ENCODE assay signal across 33 mouse cellular contexts in the genomic region with DNA sequence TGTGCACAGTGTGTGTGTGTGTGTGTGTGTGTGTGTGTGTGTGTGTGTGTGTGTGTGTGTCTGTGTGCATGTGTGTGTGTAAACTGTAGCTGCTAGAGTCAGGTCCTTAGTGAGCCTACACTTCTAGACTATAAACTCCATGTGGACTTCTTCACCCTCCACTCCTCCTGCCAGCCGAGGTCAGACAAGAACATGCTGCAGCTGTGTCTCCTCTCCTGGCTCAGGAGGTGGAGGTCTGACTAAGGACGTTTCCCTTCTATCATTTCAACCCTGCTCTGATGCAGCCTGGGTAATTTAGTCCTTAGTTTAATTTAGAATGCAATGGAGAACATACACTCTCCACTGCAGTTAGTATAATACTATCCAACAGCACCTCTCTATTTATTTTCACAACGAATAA.
"Had no signal": no experiment of that assay in that cellular context is flagged by ENCODE, and none has a peak within 500 bp of the region (broad histone marks: within the 10 kb centered on the region; RNA-seq: fewer than 3 reads in every experiment).

No protein-coding gene starts in this region.

- H3K4me3 ChIP-seq: heart, embryonic 10.5 days; heart, embryonic 12.5 days; heart, embryonic 13.5 days; heart, embryonic 15.5 days; hindbrain, embryonic 10.5 days; hindbrain, embryonic 12.5 days; hindbrain, embryonic 13.5 days; hindbrain, embryonic 15.5 days; intestine, embryonic 15.5 days; layer of hippocampus, adult 2 months had no signal

- DNase-seq: heart, postnatal 10 days; heart, postnatal 14 days; heart, postnatal 36 days; heart, postnatal 4 days; kidney, adult 11 months; kidney, adult 18-20 months; kidney, adult 2 months; kidney, adult 8-10 months; kidney, adult 9 months; kidney, postnatal 10 days; kidney, postnatal 14 days; kidney, postnatal 25 days; kidney, postnatal 36 days; layer of hippocampus, adult 9-11 months; layer of hippocampus, postnatal 36 days had no signal

- H3K4me1 ChIP-seq: heart, embryonic 10.5 days; heart, embryonic 12.5 days; heart, embryonic 13.5 days; heart, embryonic 15.5 days; hindbrain, embryonic 10.5 days; hindbrain, embryonic 15.5 days; intestine, embryonic 15.5 days had no signal

- ATAC-seq: hindbrain, embryonic 16.5 days; hindbrain, postnatal 0 days; inflammation-experienced regulatory T-cells, adult 6 months; intestine, embryonic 15.5 days; intestine, embryonic 16.5 days; intestine, postnatal 0 days had no signal

- H3K27me3 ChIP-seq: heart, embryonic 12.5 days; heart, embryonic 13.5 days; heart, embryonic 15.5 days; hindbrain, embryonic 12.5 days; hindbrain, embryonic 13.5 days; hindbrain, embryonic 15.5 days; intestine, embryonic 15.5 days had no signal

- H3K4me2 ChIP-seq: heart, embryonic 11.5 days; heart, embryonic 12.5 days; heart, embryonic 13.5 days; heart, embryonic 15.5 days; hindbrain, embryonic 12.5 days; hindbrain, embryonic 13.5 days; hindbrain, embryonic 14.5 days; hindbrain, embryonic 15.5 days; intestine, embryonic 15.5 days had no signal

- H3K9ac ChIP-seq: heart, embryonic 12.5 days; heart, embryonic 13.5 days; heart, embryonic 15.5 days; hindbrain, embryonic 12.5 days; hindbrain, embryonic 13.5 days; hindbrain, embryonic 14.5 days; hindbrain, embryonic 15.5 days; intestine, embryonic 15.5 days had no signal

- H3K36me3 ChIP-seq: heart, embryonic 10.5 days; heart, embryonic 12.5 days; heart, embryonic 13.5 days; heart, embryonic 15.5 days; hindbrain, embryonic 10.5 days; hindbrain, embryonic 12.5 days; hindbrain, embryonic 13.5 days; hindbrain, embryonic 15.5 days; intestine, embryonic 15.5 days had no signal

- H3K9me3 ChIP-seq: heart, embryonic 10.5 days; heart, embryonic 12.5 days; heart, embryonic 13.5 days; heart, embryonic 15.5 days; hindbrain, embryonic 10.5 days; hindbrain, embryonic 12.5 days; hindbrain, embryonic 13.5 days; hindbrain, embryonic 15.5 days; intestine, embryonic 15.5 days had no signal

- H3K27ac ChIP-seq: heart, embryonic 10.5 days; heart, embryonic 13.5 days; heart, embryonic 15.5 days; hindbrain, embryonic 10.5 days; hindbrain, embryonic 12.5 days; hindbrain, embryonic 13.5 days; hindbrain, embryonic 14.5 days; hindbrain, embryonic 15.5 days; hindbrain, postnatal 0 days; intestine, embryonic 15.5 days; kidney, postnatal 0 days; layer of hippocampus, adult 2 months had no signal
